25 mouse cellular contexts compared by ENCODE assay signal in the genomic region with DNA sequence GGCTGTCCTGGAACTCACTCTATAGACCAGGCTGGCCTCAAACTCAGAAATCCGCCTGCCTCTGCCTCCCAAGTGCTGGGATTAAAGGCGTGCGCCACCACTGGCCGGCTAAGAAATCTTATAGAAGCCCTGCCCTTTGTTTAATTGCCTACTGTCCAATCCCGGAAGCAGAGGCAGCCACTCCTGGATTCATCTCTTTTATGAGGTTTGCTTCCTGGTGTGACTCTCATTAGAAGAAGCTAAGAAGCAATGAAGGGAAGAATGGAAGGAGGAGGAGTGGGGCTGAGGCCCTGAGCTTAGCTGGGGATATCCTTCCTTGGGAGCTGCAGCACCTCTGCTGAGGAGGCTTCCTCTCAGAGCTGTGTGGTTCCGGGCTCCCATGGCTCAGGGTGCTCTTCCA.
"Had no signal": no experiment of that assay in that cellular context is flagged by ENCODE, and none has a peak within 500 bp of the region (broad histone marks: within the 10 kb centered on the region; RNA-seq: fewer than 3 reads in every experiment).

No protein-coding gene starts in this region.

- H3K27ac ChIP-seq: gastrocnemius, adult 2 months; heart, embryonic 10.5 days; hindbrain, embryonic 13.5 days; hindbrain, embryonic 15.5 days; hindbrain, postnatal 0 days; kidney, embryonic 15.5 days; kidney, postnatal 0 days; limb, embryonic 13.5 days; limb, embryonic 15.5 days had no signal

- H3K4me1 ChIP-seq: heart, embryonic 10.5 days; heart, embryonic 12.5 days; hindbrain, embryonic 13.5 days; hindbrain, embryonic 15.5 days; kidney, embryonic 15.5 days; limb, embryonic 13.5 days; limb, embryonic 15.5 days had no signal

- H3K9ac ChIP-seq: heart, embryonic 12.5 days; hindbrain, embryonic 13.5 days; hindbrain, embryonic 15.5 days; kidney, embryonic 15.5 days; limb, embryonic 13.5 days; limb, embryonic 15.5 days had no signal

- DNase-seq: gastrocnemius, adult 2 months; gastrocnemius, postnatal 10 days; gastrocnemius, postnatal 36 days; heart, adult 11 months; heart, postnatal 10 days; heart, postnatal 36 days; kidney, adult 11 months; kidney, adult 2 months; kidney, adult 9 months; kidney, postnatal 14 days; kidney, postnatal 4 days; layer of hippocampus, adult 9-11 months; layer of hippocampus, postnatal 36 days; left cerebral cortex, postnatal 4 days; lung, adult 18-20 months had no signal

- H3K27me3 ChIP-seq: heart, embryonic 12.5 days; hindbrain, embryonic 13.5 days; hindbrain, embryonic 15.5 days; kidney, embryonic 15.5 days; limb, embryonic 13.5 days; limb, embryonic 15.5 days had no signal

- H3K4me2 ChIP-seq: heart, embryonic 12.5 days; hindbrain, embryonic 13.5 days; hindbrain, embryonic 15.5 days; kidney, embryonic 15.5 days; limb, embryonic 13.5 days; limb, embryonic 15.5 days had no signal

- ATAC-seq: hindbrain, postnatal 0 days; intestine, embryonic 16.5 days had no signal

- H3K4me3 ChIP-seq: gastrocnemius, adult 2 months; heart, embryonic 10.5 days; heart, embryonic 12.5 days; hindbrain, embryonic 13.5 days; hindbrain, embryonic 15.5 days; kidney, embryonic 15.5 days; limb, embryonic 13.5 days; limb, embryonic 15.5 days had no signal

- H3K9me3 ChIP-seq: heart, embryonic 10.5 days; heart, embryonic 12.5 days; hindbrain, embryonic 13.5 days; hindbrain, embryonic 15.5 days; kidney, embryonic 15.5 days; limb, embryonic 13.5 days; limb, embryonic 15.5 days had no signal
